Mouse (Mus musculus): ENCODE results near the gene Spata21.
A peak's percentile ranks its signal among the peaks of the same experiment; 100 is the strongest.
"Not testable (repeated sequence)": the region's sequence is repeated elsewhere in the genome, so short reads cannot be mapped to it uniquely, and the experiment has no call there.

Spata21 gene

GRCm38 (mm10) chr4:141131531-141132061 lies 43.5 kb downstream of the Spata21 start:
- no peak for DNase-seq

- no peak for DNase-seq
These were observed 44.1 kb downstream of the Spata21 start for GRCm38 (mm10) chr4:141132191-141132590.

GRCm38 (mm10) chr4:141133227-141133626 lies 45.1 kb downstream of the Spata21 start:
- no peak for DNase-seq

- DNase-seq = no peak
These were observed 45.9 kb downstream of the Spata21 start for GRCm38 (mm10) chr4:141134031-141134441.

- DNase-seq = no peak
These were observed 46.8 kb downstream of the Spata21 start for GRCm38 (mm10) chr4:141134751-141135530.

GRCm38 (mm10) chr4:141136126-141136525 lies 48.0 kb downstream of the Spata21 start:
- no peak for DNase-seq

GRCm38 (mm10) chr4:141137740-141138139 lies 49.6 kb downstream of the Spata21 start:
- DNase-seq = not testable (repeated sequence)

GRCm38 (mm10) chr4:141138425-141139115 lies 50.4 kb downstream of the Spata21 start:
- DNase-seq = no peak

- DNase-seq = peak; percentile 99
These were observed 51.2 kb downstream of the Spata21 start, which contains the start of gene Szrd1 for GRCm38 (mm10) chr4:141139116-141139970. Szrd1 (minus strand) TSS chr4:141139775.

- DNase-seq = not testable (repeated sequence)
These were observed 52.2 kb downstream of the Spata21 start for GRCm38 (mm10) chr4:141140354-141140753.

GRCm38 (mm10) chr4:141140967-141141366 lies 52.8 kb downstream of the Spata21 start:
- no peak for DNase-seq

- DNase-seq = peak; percentile 74
These were observed 54.2 kb downstream of the Spata21 start for GRCm38 (mm10) chr4:141142285-141142811.

- DNase-seq = not testable (repeated sequence)
These were observed 57.0 kb downstream of the Spata21 start for GRCm38 (mm10) chr4:141145124-141145523.

- no peak for DNase-seq
These were observed 58.4 kb downstream of the Spata21 start for GRCm38 (mm10) chr4:141146491-141147033.

GRCm38 (mm10) chr4:141147112-141148008 lies 59.2 kb downstream of the Spata21 start, which contains the start of gene Fbxo42:
Fbxo42 (plus strand) TSS chr4:141147913.
- DNase-seq = peak; percentile 97

- DNase-seq = no peak
These were observed 60.1 kb downstream of the Spata21 start for GRCm38 (mm10) chr4:141148009-141148801.

- no peak for DNase-seq
These were observed 61.0 kb downstream of the Spata21 start for GRCm38 (mm10) chr4:141149116-141149515.

- no peak for DNase-seq
These were observed 69.4 kb downstream of the Spata21 start for GRCm38 (mm10) chr4:141157485-141157884.

GRCm38 (mm10) chr4:141158609-141159008 lies 70.5 kb downstream of the Spata21 start:
- no peak for DNase-seq

- no peak for DNase-seq
These were observed 71.0 kb downstream of the Spata21 start for GRCm38 (mm10) chr4:141159093-141159492.
